In the genomic region with DNA sequence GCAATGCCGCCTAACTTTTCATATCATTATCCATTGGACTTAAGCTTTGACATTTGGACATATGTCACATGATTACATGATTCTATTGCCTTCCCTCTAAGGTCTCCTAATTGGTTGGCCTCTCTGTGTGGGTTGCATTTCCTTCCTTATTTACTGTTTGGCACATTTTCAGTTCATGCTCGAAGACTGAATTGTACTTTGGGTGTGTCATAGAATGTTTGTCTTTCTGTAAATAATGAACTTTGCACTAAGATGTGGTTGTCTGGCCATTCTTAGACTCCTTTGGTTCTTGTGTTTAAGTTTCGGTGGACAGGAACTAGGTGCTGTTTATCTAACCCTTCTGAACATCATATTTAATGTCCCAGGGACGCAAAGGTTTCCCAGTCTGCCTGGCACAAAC, we compare ENCODE assay signal across 25 mouse cellular contexts.
A peak's percentile ranks its signal among the peaks of the same experiment; 100 is the strongest.
DNase-seq lines count a peak whose midpoint lies in the region; ATAC-seq and TF ChIP-seq lines count a peak whose summit lies in the region.
"Had no signal": no experiment of that assay in that cellular context is flagged by ENCODE, and none has a peak within 500 bp of the region (broad histone marks: within the 10 kb centered on the region; RNA-seq: fewer than 3 reads in every experiment).

No protein-coding gene starts in this region.

- no peak overlapping the region for H3K4me3 ChIP-seq in lung, postnatal 0 days (ENCODE audit: low read depth, low read length)
- H3K4me3 ChIP-seq in lung, adult 2 months (replicated peaks; ENCODE audit: extremely low read depth, low read depth, low read length), result no peak overlapping the region
- H3K4me3 ChIP-seq: embryonic facial prominence, embryonic 13.5 days; embryonic facial prominence, embryonic 15.5 days; erythroblast, embryonic 14.5 days; forebrain, embryonic 10.5 days; forebrain, embryonic 12.5 days had no signal

- no peak overlapping the region for H3K4me2 ChIP-seq in lung, postnatal 0 days (replicated peaks; ENCODE audit: low read depth, low read length)
- H3K4me2 ChIP-seq: embryonic facial prominence, embryonic 13.5 days; embryonic facial prominence, embryonic 15.5 days; forebrain, embryonic 12.5 days had no signal

- peak; percentile 31 for DNase-seq in heart, adult 11 months
- no peak for DNase-seq in heart, postnatal 14 days
- peak; percentile 75 for DNase-seq in lung, postnatal 0 days (ENCODE audit: low spot score)
- DNase-seq in lung, adult 2 months, result no peak
- DNase-seq in large intestine, adult 2 months (ENCODE audit: low read depth, low spot score), result peak; percentile 29
- peak; percentile 46 for DNase-seq in lung, postnatal 36 days
- DNase-seq in right cerebral cortex, postnatal 4 days, result no peak
- DNase-seq in yolk sac, embryonic 10.5 days (ENCODE audit: low spot score), result no peak
- DNase-seq: adrenal gland, adult 2 months; adrenal gland, postnatal 10 days; adrenal gland, postnatal 25 days; B cell, adult 2 months; cerebellum, adult 11 months; cerebellum, adult 18-20 months; cerebellum, adult 8-10 months; cerebellum, adult 9-11 months; cerebellum, postnatal 14 days; cerebellum, postnatal 36 days; embryo, embryonic 11 days had no signal

- intact Hi-C loops in heart, postnatal 14 days (cut with DNase I), result no loop called here

- WGBS in lung, postnatal 0 days, result 44% methylated on average over 4 of the region's 4 CpGs
- WGBS in lung, adult 2 months, result 44% methylated on average over 4 of the region's 4 CpGs
- WGBS in large intestine, adult 2 months, result 23% methylated on average over 4 of the region's 4 CpGs

- no peaks in the 10 kb centered on the region for H3K27me3 ChIP-seq in lung, postnatal 0 days (replicated peaks; ENCODE audit: insufficient read depth, low read length)
- H3K27me3 ChIP-seq: embryonic facial prominence, embryonic 13.5 days; embryonic facial prominence, embryonic 15.5 days; forebrain, embryonic 12.5 days had no signal

- ATAC-seq in lung, postnatal 0 days, result peak; percentile 80
- ATAC-seq: forebrain, embryonic 14.5 days had no signal

- no peaks in the 10 kb centered on the region for H3K36me3 ChIP-seq in lung, postnatal 0 days (ENCODE audit: insufficient read depth, low read length)
- H3K36me3 ChIP-seq: embryonic facial prominence, embryonic 13.5 days; embryonic facial prominence, embryonic 15.5 days; forebrain, embryonic 10.5 days; forebrain, embryonic 12.5 days had no signal

- no peak overlapping the region for H3K9ac ChIP-seq in lung, postnatal 0 days (replicated peaks; ENCODE audit: low read depth)
- H3K9ac ChIP-seq: embryonic facial prominence, embryonic 13.5 days; embryonic facial prominence, embryonic 15.5 days; forebrain, embryonic 12.5 days had no signal

- H3K27ac ChIP-seq in lung, postnatal 0 days (ENCODE audit: low read length), result no peak overlapping the region
- H3K27ac ChIP-seq: embryonic facial prominence, embryonic 13.5 days; embryonic facial prominence, embryonic 15.5 days; forebrain, embryonic 10.5 days; forebrain, embryonic 12.5 days had no signal

- H3K9me3 ChIP-seq in lung, postnatal 0 days (ENCODE audit: low read length), result no peaks in the 10 kb centered on the region
- H3K9me3 ChIP-seq: embryonic facial prominence, embryonic 13.5 days; embryonic facial prominence, embryonic 15.5 days had no signal

- no peaks in the 10 kb centered on the region for H3K4me1 ChIP-seq in lung, postnatal 0 days (ENCODE audit: insufficient read depth, low read depth, low read length)
- H3K4me1 ChIP-seq in lung, adult 2 months (ENCODE audit: control insufficient read depth, insufficient read depth, low read length), result peaks cover 4% of the 10 kb centered on the region; the same call in 1 of the 2 replicates
- H3K4me1 ChIP-seq: embryonic facial prominence, embryonic 13.5 days; embryonic facial prominence, embryonic 15.5 days; forebrain, embryonic 12.5 days had no signal

- no peak for TF ChIP-seq POLR2A in lung, adult 2 months (IDR thresholded peaks at IDR 0.05; ENCODE audit: borderline replicate concordance, extremely low read depth, low read depth, low read length)

- peak; percentile 94 for TF ChIP-seq EP300 in lung, postnatal 0 days (IDR thresholded peaks at IDR 0.05)

- TF ChIP-seq CTCF in lung, postnatal 0 days (IDR thresholded peaks at IDR 0.05), result no peak
- TF ChIP-seq CTCF in lung, adult 2 months (IDR thresholded peaks at IDR 0.05; ENCODE audit: insufficient read depth, low read length), result no peak

Comparison
In these comparisons a context has a peak if more than half of its experiments do, and no peak if none do; other contexts are left out.
1. DNase-seq: peak in heart, adult 11 months (single experiment), lung, postnatal 0 days (single experiment), large intestine, adult 2 months (single experiment) and lung, postnatal 36 days (single experiment); none in heart, postnatal 14 days (0 of 2), lung, adult 2 months (single experiment), right cerebral cortex, postnatal 4 days (single experiment) and yolk sac, embryonic 10.5 days (single experiment).